Mouse (Mus musculus) MEL (cell line): ENCODE results near the gene Dpy19l1. TPM values are rescaled to one million over a fixed set of nuclear protein-coding genes. Genes with fewer than 3 reads are reported as not detected.

Experiments used
- DNase-seq: peaks from one replicate; pipeline ENCODE4 v3.0.0; 2011; ENCODE audit warnings: low read depth, low spot score
- H3K27ac ChIP-seq: 2 replicates; pipeline ENCODE4 v1.5.1; 2012; ENCODE audit warnings: low read depth, mild to moderate bottlenecking, control low read depth, low read length, moderate library complexity; ENCODE audit not compliant: control insufficient read depth
- H3K27me3 ChIP-seq, 2 experiments: fragments of 150-350 bp in 1 of 2; sonication (generic) in 1 of 2; 2 replicates each; pipeline ENCODE4 v1.6.1; 2012; ENCODE audit warnings: low read length in 2 of 2, mild to moderate bottlenecking in 2 of 2, improper control_type of control experiment in 1 of 2, moderate library complexity in 1 of 2; ENCODE audit not compliant: insufficient read depth in 2 of 2, control insufficient read depth in 1 of 2
- H3K36me3 ChIP-seq, 2 experiments: 2 replicates each; pipeline ENCODE4 v1.6.1; 2012 to 2014; ENCODE audit warnings: low read length in 2 of 2, improper control_type of control experiment in 1 of 2, inconsistent platforms in 1 of 2, mild to moderate bottlenecking in 1 of 2; ENCODE audit not compliant: insufficient read depth in 2 of 2, control insufficient read depth in 1 of 2
- H3K4me1 ChIP-seq, 2 experiments: fragments of 150-350 bp in 1 of 2; sonication (generic) in 1 of 2; 2 replicates each; pipeline ENCODE4 v1.6.1; 2012; ENCODE audit warnings: low read length in 2 of 2, improper control_type of control experiment in 1 of 2, mild to moderate bottlenecking in 1 of 2; ENCODE audit not compliant: insufficient read depth in 2 of 2, control insufficient read depth in 1 of 2
- H3K4me3 ChIP-seq, 2 experiments: fragments of 150-350 bp in 1 of 2; sonication (generic) in 1 of 2; 2 replicates each; pipeline ENCODE4 v1.5.1; 2012; ENCODE audit warnings: low read depth in 2 of 2, low read length in 2 of 2, mild to moderate bottlenecking in 2 of 2, moderate library complexity in 2 of 2, control low read depth in 1 of 2, improper control_type of control experiment in 1 of 2; ENCODE audit not compliant: control insufficient read depth in 1 of 2, insufficient read depth in 1 of 2
- H3K79me2 ChIP-seq: 2 replicates; pipeline ENCODE4 v1.6.1; 2012; ENCODE audit warnings: mild to moderate bottlenecking, low read length, moderate library complexity; ENCODE audit not compliant: control insufficient read depth, poor library complexity, insufficient read depth
- H3K9ac ChIP-seq: 2 replicates; pipeline ENCODE4 v1.6.1; 2012; ENCODE audit warnings: low read depth, mild to moderate bottlenecking, control low read depth, low read length, moderate library complexity; ENCODE audit not compliant: control insufficient read depth, poor library complexity, severe bottlenecking
- H3K9me3 ChIP-seq: fragments of 150-350 bp; sonication (generic); replicated peaks from 2 replicates; pipeline ENCODE4 v1.6.1; 2012; ENCODE audit warnings: mild to moderate bottlenecking, low read length, improper control_type of control experiment, moderate library complexity; ENCODE audit not compliant: insufficient read depth
- CTCF ChIP-seq, 3 experiments: IDR thresholded peaks in 2 of 3; conservative IDR thresholded peaks in 1 of 3; 2 replicates each; pipeline ENCODE4 v1.5.1; 2011 to 2012; ENCODE audit warnings: low read length in 3 of 3, low read depth in 2 of 3, mild to moderate bottlenecking in 2 of 3, improper control_type of control experiment in 1 of 3, inconsistent platforms in 1 of 3, mixed read lengths in 1 of 3, moderate library complexity in 1 of 3; ENCODE audit not compliant: control insufficient read depth in 1 of 3, insufficient read depth in 1 of 3, poor library complexity in 1 of 3, severe bottlenecking in 1 of 3
- E2F4 ChIP-seq: IDR thresholded peaks from 2 replicates; pipeline ENCODE4 v1.6.1; 2011; ENCODE audit warnings: low read depth, low read length, improper control_type of control experiment, borderline replicate concordance
- ELF1 ChIP-seq: IDR thresholded peaks from 2 replicates; pipeline ENCODE4 v1.6.1; 2014; ENCODE audit warnings: low read depth, mild to moderate bottlenecking, inconsistent platforms, low read length, improper control_type of control experiment, moderate library complexity
- EP300 ChIP-seq, 2 experiments: IDR thresholded peaks; 2 replicates each; pipeline ENCODE4 v1.6.1; 2011; ENCODE audit warnings: improper control_type of control experiment in 2 of 2, low read length in 2 of 2, low read depth in 1 of 2, mild to moderate bottlenecking in 1 of 2
- ETS1 ChIP-seq: IDR thresholded peaks from 2 replicates; pipeline ENCODE4 v1.6.1; 2012; ENCODE audit warnings: low read depth, mild to moderate bottlenecking, inconsistent platforms, low read length, improper control_type of control experiment, moderate library complexity
- GABPA ChIP-seq: IDR thresholded peaks from 2 replicates; pipeline ENCODE4 v1.6.1; 2012; ENCODE audit warnings: low read depth, mild to moderate bottlenecking, inconsistent platforms, low read length, improper control_type of control experiment, moderate library complexity
- GATA1 ChIP-seq: IDR thresholded peaks from 2 replicates; pipeline ENCODE4 v1.6.1; 2011; ENCODE audit warnings: low read depth, low read length, improper control_type of control experiment
- JUND ChIP-seq: IDR thresholded peaks from 2 replicates; pipeline ENCODE4 v1.6.1; 2011; ENCODE audit warnings: low read depth, mild to moderate bottlenecking, improper control_type of control experiment, low read length
- MAFK ChIP-seq: IDR thresholded peaks from 2 replicates; pipeline ENCODE4 v1.6.1; 2011; ENCODE audit warnings: low read depth, mild to moderate bottlenecking, low read length, improper control_type of control experiment, borderline replicate concordance
- MAX ChIP-seq: IDR thresholded peaks from 2 replicates; pipeline ENCODE4 v1.6.1; 2011; ENCODE audit warnings: low read length, improper control_type of control experiment
- MAZ ChIP-seq: IDR thresholded peaks from 2 replicates; pipeline ENCODE4 v1.6.1; 2012; ENCODE audit warnings: low read depth, mild to moderate bottlenecking, inconsistent platforms, low read length, improper control_type of control experiment
- MEF2A ChIP-seq: IDR thresholded peaks from 2 replicates; pipeline ENCODE4 v1.6.1; 2014; ENCODE audit warnings: low read depth, mild to moderate bottlenecking, inconsistent platforms, low read length, improper control_type of control experiment; ENCODE audit not compliant: poor library complexity, insufficient replicate concordance, severe bottlenecking; ENCODE audit errors: extremely low read depth
- MYB ChIP-seq: IDR thresholded peaks from 2 replicates; pipeline ENCODE4 v1.6.1; 2011; ENCODE audit warnings: mild to moderate bottlenecking, low read depth, low read length, improper control_type of control experiment
- NELFE ChIP-seq: IDR thresholded peaks from 2 replicates; pipeline ENCODE4 v1.6.1; 2011; ENCODE audit warnings: low read depth, low read length, improper control_type of control experiment
- POLR2A ChIP-seq, 2 experiments: IDR thresholded peaks; 2 replicates each; pipeline ENCODE4 v1.6.1; 2011 to 2012; ENCODE audit warnings: low read length in 2 of 2, mild to moderate bottlenecking in 2 of 2, control low read depth in 1 of 2, improper control_type of control experiment in 1 of 2, low read depth in 1 of 2, moderate library complexity in 1 of 2; ENCODE audit not compliant: control insufficient read depth in 1 of 2, insufficient read depth in 1 of 2, poor library complexity in 1 of 2
- POLR2AphosphoS2 ChIP-seq: IDR thresholded peaks from 2 replicates; pipeline ENCODE4 v1.6.1; 2011; ENCODE audit warnings: low read length, improper control_type of control experiment
- RAD21 ChIP-seq: IDR thresholded peaks from 2 replicates; pipeline ENCODE4 v1.6.1; 2011; ENCODE audit warnings: mild to moderate bottlenecking, low read depth, low read length, improper control_type of control experiment
- RCOR1 ChIP-seq: IDR thresholded peaks from 2 replicates; pipeline ENCODE4 v1.6.1; 2012; ENCODE audit warnings: low read depth, mild to moderate bottlenecking, inconsistent platforms, low read length, improper control_type of control experiment
- SIN3A ChIP-seq: IDR thresholded peaks from 2 replicates; pipeline ENCODE4 v1.6.1; 2012; ENCODE audit warnings: low read length, improper control_type of control experiment, inconsistent platforms
- SMC3 ChIP-seq: IDR thresholded peaks from 2 replicates; pipeline ENCODE4 v1.6.1; 2011; ENCODE audit warnings: low read depth, low read length, improper control_type of control experiment
- TAL1 ChIP-seq: IDR thresholded peaks from 2 replicates; pipeline ENCODE4 v1.6.1; 2012; ENCODE audit warnings: mild to moderate bottlenecking, inconsistent platforms, low read length, moderate library complexity, mixed read lengths
- TBP ChIP-seq: IDR thresholded peaks from 2 replicates; pipeline ENCODE4 v1.8.0; 2011; ENCODE audit warnings: low read depth, low read length, improper control_type of control experiment
- TCF12 ChIP-seq: IDR thresholded peaks from 2 replicates; pipeline ENCODE4 v1.6.1; 2014; ENCODE audit warnings: low read depth, mild to moderate bottlenecking, inconsistent platforms, low read length, improper control_type of control experiment, moderate library complexity
- USF1 ChIP-seq: IDR thresholded peaks from 2 replicates; pipeline ENCODE4 v1.6.1; 2014; ENCODE audit warnings: low read depth, mild to moderate bottlenecking, inconsistent platforms, low read length, improper control_type of control experiment, moderate library complexity
- USF2 ChIP-seq, 2 experiments: IDR thresholded peaks; 2 replicates each; pipeline ENCODE4 v1.6.1; 2011 to 2012; ENCODE audit warnings: improper control_type of control experiment in 2 of 2, low read length in 2 of 2, borderline replicate concordance in 1 of 2, inconsistent platforms in 1 of 2, low read depth in 1 of 2, mild to moderate bottlenecking in 1 of 2; ENCODE audit not compliant: insufficient read depth in 1 of 2
- ZKSCAN1 ChIP-seq: IDR thresholded peaks from 2 replicates; pipeline ENCODE4 v1.6.1; 2012; ENCODE audit warnings: low read depth, mild to moderate bottlenecking, inconsistent platforms, low read length, improper control_type of control experiment, moderate library complexity
- ZNF384 ChIP-seq: IDR thresholded peaks from 2 replicates; pipeline ENCODE4 v1.6.1; 2012; ENCODE audit warnings: low read depth, mild to moderate bottlenecking, inconsistent platforms, low read length, improper control_type of control experiment
- polyA plus RNA-seq, 2 experiments: library from polyadenylated mRNA; stranded (reverse) in 1 of 2; unstranded in 1 of 2; fragments of >175 nt in 1 of 2; fragments of >200 nt in 1 of 2; gene quantifications; 2 replicates each; pipeline versions ENCODE4 v1.2.1 to v1.2.4; 2012; ENCODE audit warnings: low replicate concordance in 2 of 2, low read depth in 1 of 2; ENCODE audit not compliant: insufficient read length in 2 of 2, insufficient read depth in 1 of 2, missing spikeins in 1 of 2
- total RNA-seq: library from RNA; depleted of rRNA; stranded (reverse); fragments of 300-350 nt; gene quantifications from 2 replicates; pipeline ENCODE4 v1.2.3, GENCODE M21; 2012

Dpy19l1 gene
- total and polyA plus RNA-seq, 3 experiments: 26.9 to 71.6 (median 35.3) TPM

DNA sequence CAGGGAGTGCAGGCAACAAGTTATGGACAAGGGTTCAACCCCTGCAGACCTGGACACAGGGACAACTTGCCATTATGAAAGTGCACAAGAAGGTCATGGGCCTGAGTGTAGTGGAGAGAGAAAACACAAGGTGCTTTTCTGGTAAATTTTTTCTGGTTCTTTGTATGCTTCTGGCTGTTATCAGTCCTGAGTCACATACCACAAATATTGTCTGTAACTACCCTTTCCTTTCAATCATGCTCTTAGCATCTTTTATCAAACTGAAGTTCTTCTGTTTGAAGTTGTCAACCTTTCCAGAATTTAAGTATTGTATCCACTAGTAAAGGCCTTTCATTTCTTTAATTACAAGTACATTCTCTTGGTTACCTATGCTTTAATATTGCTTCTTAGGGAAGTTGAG lies 73.2 kb downstream of the Dpy19l1 start:
- Histone ChIP-seq H3K4me1 (0 out of 4 replicates have a peak, but pooled peaks cover 0 to 3% of the 10 kb centered on the region in 2 experiments), H3K27me3 (no peaks in the 10 kb centered on the region), H3K9ac (no peak overlapping the region), H3K9me3 (no peaks in the 10 kb centered on the region), H3K79me2 (no peaks in the 10 kb centered on the region), H3K4me3 (no peak overlapping the region), H3K27ac (no peak overlapping the region), H3K36me3 (peaks cover 0 to 5% of the 10 kb centered on the region in 2 experiments; a peak in 3 of 4 replicates)
- DNase-seq: peak; percentile 32
- TF ChIP-seq SMC3: no peak
- no peak for TF ChIP-seq TAL1
- TF ChIP-seq ETS1: 0 out of 2 replicates have a peak, but pooled peaks have one; percentile 11
- TF ChIP-seq GABPA: no peak
- no peak for TF ChIP-seq RCOR1
- TF ChIP-seq USF1: no peak
- TF ChIP-seq MAX: no peak
- peak; percentile 63 for TF ChIP-seq GATA1
- no peak for TF ChIP-seq POLR2AphosphoS2
- TF ChIP-seq MAFK: no peak
- peak; percentile 71 to 73 for TF ChIP-seq EP300 (IDR thresholded peaks at IDR 0.05; ENCODE audit: low read depth in 1 of 2, low read length in 2 of 2)
- no peak for TF ChIP-seq POLR2A (IDR thresholded peaks at IDR 0.05; ENCODE audit: control insufficient read depth in 1 of 2, insufficient read depth in 1 of 2, low read depth in 1 of 2, low read length in 2 of 2, poor library complexity in 1 of 2)
- no peak for TF ChIP-seq ELF1
- TF ChIP-seq TBP: no peak
- no peak for TF ChIP-seq TCF12
- no peak for TF ChIP-seq E2F4
- TF ChIP-seq NELFE: no peak
- 0 out of 2 replicates have a peak, but pooled peaks have one; percentile 22 for TF ChIP-seq MYB

GRCm38 (mm10) chr9:24425679-24426078 lies 77.3 kb downstream of the Dpy19l1 start:
- Histone ChIP-seq H3K36me3 (peaks cover 0 to 8% of the 10 kb centered on the region in 2 experiments; a peak in 2 of 4 replicates), H3K4me3 (no peak overlapping the region), H3K4me1 (peaks cover 3 to 8% of the 10 kb centered on the region in 2 experiments), H3K79me2 (no peaks in the 10 kb centered on the region), H3K9ac (no peak overlapping the region), H3K27me3 (no peaks in the 10 kb centered on the region), H3K27ac (no peak overlapping the region), H3K9me3 (no peaks in the 10 kb centered on the region)
- DNase-seq: no peak
- no peak for TF ChIP-seq E2F4
- no peak for TF ChIP-seq MEF2A
- no peak for TF ChIP-seq ZKSCAN1
- TF ChIP-seq ZNF384: no peak
- TF ChIP-seq USF1: no peak
- TF ChIP-seq EP300 (IDR thresholded peaks at IDR 0.05; ENCODE audit: low read depth in 1 of 2, low read length in 2 of 2): no peak
- no peak for TF ChIP-seq JUND
- no peak for TF ChIP-seq GATA1
- TF ChIP-seq TAL1: no peak
- no peak for TF ChIP-seq NELFE
- no peak for TF ChIP-seq MAX
- no peak for TF ChIP-seq MAZ
- no peak for TF ChIP-seq SIN3A
- TF ChIP-seq RAD21: no peak
- TF ChIP-seq USF2 (IDR thresholded peaks at IDR 0.05; ENCODE audit: borderline replicate concordance in 1 of 2, insufficient read depth in 1 of 2, low read depth in 1 of 2, low read length in 2 of 2): no peak
- no peak for TF ChIP-seq CTCF (IDR thresholded peaks at IDR 0.05 in 2 of 3, conservative IDR thresholded peaks at IDR 0.05 in 1 of 3; ENCODE audit: control insufficient read depth in 1 of 3, insufficient read depth in 1 of 3, low read depth in 2 of 3, low read length in 3 of 3, poor library complexity in 1 of 3, severe bottlenecking in 1 of 3)
- no peak for TF ChIP-seq ETS1
